Mouse (Mus musculus) heart, embryonic 15.5 days (tissue): ENCODE data around the gene Maoa. TPM values are rescaled to one million over a fixed set of nuclear protein-coding genes. Genes with fewer than 3 reads are reported as not detected.

Experiments used
- ATAC-seq: fragments of 200-750 bp; cut with Nextera tagmentation; replicated peaks from 2 replicates; pipeline ENCODE4 v1.8.0; 2017; ENCODE audit warnings: low read depth, moderate TSS enrichment; ENCODE audit not compliant: insufficient number of reproducible peaks, insufficient read depth, low FRiP score
- H3K27ac ChIP-seq: fragments of 300-500 bp; sonication (generic); 2 replicates; pipeline ENCODE4 v1.5.1; 2015; ENCODE audit warnings: mild to moderate bottlenecking, inconsistent platforms
- H3K27me3 ChIP-seq: fragments of 300-500 bp; sonication (generic); 2 replicates; pipeline ENCODE4 v1.6.1; 2015; ENCODE audit warnings: inconsistent platforms
- H3K36me3 ChIP-seq: fragments of 300-500 bp; sonication (generic); 2 replicates; pipeline ENCODE4 v1.6.1; 2015; ENCODE audit warnings: mild to moderate bottlenecking, inconsistent platforms
- H3K4me1 ChIP-seq: fragments of 300-500 bp; sonication (generic); replicated peaks from 2 replicates; pipeline ENCODE4 v1.6.1; 2015; ENCODE audit warnings: inconsistent platforms
- H3K4me2 ChIP-seq: fragments of 300-500 bp; sonication (generic); 2 replicates; pipeline ENCODE4 v1.6.1; 2015; ENCODE audit warnings: inconsistent platforms, mild to moderate bottlenecking, moderate library complexity
- H3K4me3 ChIP-seq: fragments of 300-500 bp; sonication (generic); 2 replicates; pipeline ENCODE4 v1.5.1; 2015; ENCODE audit warnings: mild to moderate bottlenecking, inconsistent platforms
- H3K9ac ChIP-seq: fragments of 300-500 bp; sonication (generic); 2 replicates; pipeline ENCODE4 v1.6.1; 2015; ENCODE audit warnings: mild to moderate bottlenecking, inconsistent platforms
- H3K9me3 ChIP-seq: fragments of 300-500 bp; sonication (generic); replicated peaks from 2 replicates; pipeline ENCODE4 v1.6.1; 2016; ENCODE audit warnings: inconsistent platforms
- WGBS: fragments of 180-500 bp; shearing (Covaris S2); methylation state at CpG from one replicate; pipeline ENCODE4 v1.1.7; 2015; ENCODE audit warnings: mixed read lengths; 5-methylcytosine and 5-hydroxymethylcytosine counted together
- polyA plus RNA-seq: library from polyadenylated mRNA; unstranded; fragments of >200 nt; fragmentation: Nextera tagmentation; extraction: Ambion mirVana; gene quantifications from 2 replicates; pipeline ENCODE4 v1.2.1, GENCODE M21; 2015

Gene Maoa
- polyA plus RNA-seq = 6.7 and 10.7 TPM in 2 replicates

DNA sequence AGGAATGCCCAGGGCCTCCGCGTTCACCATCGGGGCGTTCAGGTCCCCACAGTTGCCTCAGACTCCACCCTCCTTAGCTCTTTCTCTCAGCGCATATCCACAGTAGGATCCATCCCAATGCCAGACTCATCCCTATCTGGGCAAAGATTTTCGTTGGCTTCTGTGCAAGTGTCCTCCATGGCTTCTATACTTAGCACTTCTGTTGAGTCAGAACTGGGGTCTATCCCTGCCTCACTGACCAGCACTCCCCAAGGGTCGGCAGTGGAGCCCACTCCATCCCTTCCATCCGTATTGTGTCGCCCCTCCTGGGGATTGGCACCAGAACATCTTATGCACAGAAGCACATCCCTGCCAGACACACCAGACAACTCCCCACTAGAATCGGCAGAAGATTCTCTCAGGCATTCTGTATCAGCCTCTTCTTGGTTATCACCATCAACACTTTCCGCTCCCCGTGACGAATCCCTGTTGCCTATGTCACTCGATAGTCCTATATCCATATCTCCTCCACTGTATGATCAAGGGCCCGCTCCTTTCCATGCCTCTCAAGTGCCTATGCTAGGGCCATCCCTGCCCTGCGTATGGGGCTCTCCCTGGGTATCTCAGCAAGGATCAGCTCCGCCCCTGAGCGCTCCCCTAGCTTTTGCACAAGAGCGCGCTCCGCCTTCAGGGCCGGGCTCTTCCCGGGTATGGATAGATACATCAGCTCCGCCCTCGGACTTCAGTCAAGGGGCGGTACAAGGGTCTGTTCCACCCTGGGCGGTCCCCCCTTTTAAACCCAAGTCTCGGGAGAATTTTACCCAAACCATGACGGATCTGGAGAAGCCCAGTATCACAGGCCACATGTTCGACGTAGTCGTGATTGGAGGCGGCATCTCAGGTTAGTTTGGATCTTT lies at the start of gene Maoa:
Gene Maoa, plus strand, starts transcription at position 665 of the 896 bp plus-strand sequence.
- H3K36me3 ChIP-seq = no peaks in the 10 kb centered on the region
- WGBS = 11% methylated on average over 33 of the region's 33 CpGs
- peak; percentile 84 for ATAC-seq

DNA sequence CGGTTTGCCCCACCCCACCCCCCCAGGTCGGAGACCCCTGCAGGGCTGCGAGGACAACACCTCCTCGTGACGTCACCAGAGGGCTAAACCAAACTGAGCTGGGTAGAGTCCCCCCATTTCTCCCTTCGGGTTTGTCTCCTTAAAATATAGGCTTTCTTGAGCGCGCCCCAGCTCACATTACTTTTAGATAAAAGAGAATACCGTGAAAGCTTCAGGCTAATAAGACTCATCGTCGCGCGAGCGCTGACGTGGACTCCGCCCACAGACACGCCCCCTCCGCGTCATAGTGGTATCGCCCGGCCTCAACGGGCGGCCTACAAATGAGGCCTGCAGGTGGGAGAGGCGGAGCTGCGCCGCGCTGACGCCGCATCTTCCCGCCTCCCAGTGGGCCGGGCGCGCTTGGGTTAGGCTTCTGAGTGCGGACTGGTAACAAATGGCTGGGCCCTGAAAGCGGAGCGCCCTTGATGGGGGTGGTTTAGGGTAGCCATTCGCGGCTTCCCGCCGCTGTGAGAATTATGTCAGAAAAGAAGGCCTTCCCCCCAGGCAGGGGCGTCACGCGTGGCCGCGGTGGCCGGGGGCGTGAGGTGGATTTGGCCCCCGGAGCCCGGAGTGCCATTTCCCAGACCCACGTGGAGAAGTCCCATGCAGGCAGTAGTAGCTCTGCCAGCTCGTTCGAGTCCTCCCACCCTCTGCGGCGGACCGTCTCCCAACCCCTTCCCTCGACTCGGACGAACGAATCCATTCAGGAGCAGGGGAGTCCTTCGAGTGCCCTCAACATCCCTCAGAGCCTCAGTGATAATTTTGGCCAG lies 1.1 kb upstream of the Maoa start:
- 14% methylated on average over 57 of the region's 60 CpGs for WGBS
- peak overlapping the region; percentile 64 for H3K9ac ChIP-seq
- H3K4me1 ChIP-seq = no peaks in the 10 kb centered on the region
- H3K4me2 ChIP-seq = peak overlapping the region; percentile 85
- H3K27ac ChIP-seq = peak overlapping the region; percentile 84
- H3K36me3 ChIP-seq = no peaks in the 10 kb centered on the region
- ATAC-seq = peak; percentile 95
- peak overlapping the region; percentile 65 for H3K4me3 ChIP-seq
- no peaks in the 10 kb centered on the region for H3K9me3 ChIP-seq
- H3K27me3 ChIP-seq = no peaks in the 10 kb centered on the region

More for the DNA sequence above, at the start of gene Maoa:
- Histone ChIP-seq H3K4me3 (peak within 1 kb of the TSS; percentile 65), H3K9ac (peak within 1 kb of the TSS; percentile 64), H3K9me3 (no peaks in the 10 kb centered on the region), H3K27me3 (no peaks in the 10 kb centered on the region), H3K27ac (peak within 1 kb of the TSS; percentile 84), H3K4me2 (peak within 1 kb of the TSS; percentile 85), H3K4me1 (no peaks in the 10 kb centered on the region)

- H3K4me3 ChIP-seq = no peak overlapping the region
- H3K9ac ChIP-seq = no peak overlapping the region
- no peaks in the 10 kb centered on the region for H3K36me3 ChIP-seq
- H3K9me3 ChIP-seq = no peaks in the 10 kb centered on the region
- H3K27ac ChIP-seq = no peak overlapping the region
- H3K4me1 ChIP-seq = no peaks in the 10 kb centered on the region
- 54% methylated on average over 2 of the region's 2 CpGs for WGBS
- ATAC-seq = no peak
- H3K27me3 ChIP-seq = no peaks in the 10 kb centered on the region
- H3K4me2 ChIP-seq = no peak overlapping the region
Measured at GRCm38 (mm10) chrX:16656511-16656910, 37.0 kb downstream of the Maoa start.

DNA sequence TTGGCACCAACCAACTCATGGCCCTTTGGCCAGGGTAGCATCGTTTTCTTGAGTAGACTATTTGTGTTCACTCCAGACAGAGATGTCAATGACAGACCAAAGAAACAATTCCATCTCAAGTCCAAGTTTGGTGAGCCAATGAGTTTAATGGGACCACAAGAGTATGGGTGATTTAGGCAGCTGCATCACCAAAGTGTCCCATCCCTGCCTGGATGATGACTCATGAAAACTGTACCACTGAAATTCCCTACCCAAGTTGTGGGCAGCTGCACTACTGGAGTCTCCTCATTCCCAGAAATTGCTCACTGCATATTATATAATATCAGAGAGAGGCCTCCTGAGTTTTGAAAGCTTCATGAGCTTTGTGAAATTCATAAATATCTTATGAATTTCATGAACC lies 86.6 kb downstream of the Maoa start:
- Histone ChIP-seq H3K4me2 (no peak overlapping the region), H3K4me3 (no peak overlapping the region), H3K27ac (no peak overlapping the region), H3K9ac (no peak overlapping the region), H3K27me3 (no peaks in the 10 kb centered on the region), H3K4me1 (no peaks in the 10 kb centered on the region), H3K9me3 (no peaks in the 10 kb centered on the region), H3K36me3 (no peaks in the 10 kb centered on the region)
- no peak for ATAC-seq
- WGBS = 65% methylated on average over 1 of the region's 1 CpGs

DNA sequence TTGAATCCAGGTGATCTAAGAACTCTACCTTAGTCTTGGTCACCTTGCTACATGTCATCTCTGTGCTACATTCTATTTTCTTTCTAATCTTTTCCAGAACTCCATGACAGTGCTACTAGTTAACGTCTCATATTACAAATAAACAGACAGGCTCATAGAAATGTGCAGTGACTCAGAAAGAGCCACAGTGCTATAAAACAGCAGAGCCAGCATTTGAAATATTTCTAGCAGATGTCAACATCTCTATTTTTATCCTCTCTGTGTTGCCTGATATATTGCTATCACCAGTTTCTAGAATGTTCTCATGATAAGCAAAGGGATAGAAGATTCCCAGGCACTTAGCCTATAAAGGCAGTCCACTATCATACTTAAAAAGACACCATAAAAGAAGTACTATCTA lies 94.5 kb downstream of the Maoa start:
- WGBS = 40% methylated on average over 1 of the region's 1 CpGs
- no peaks in the 10 kb centered on the region for H3K36me3 ChIP-seq
- ATAC-seq = no peak
- H3K27me3 ChIP-seq = no peaks in the 10 kb centered on the region
- H3K9ac ChIP-seq = no peak overlapping the region
- H3K4me2 ChIP-seq = no peak overlapping the region
- no peaks in the 10 kb centered on the region for H3K9me3 ChIP-seq
- 0 out of 2 replicates have a peak overlapping the region, but pooled peaks have one; percentile 27 for H3K27ac ChIP-seq
- H3K4me3 ChIP-seq = no peak overlapping the region
- H3K4me1 ChIP-seq = no peaks in the 10 kb centered on the region

Other genes starting within 250 kb of the Maoa start
- gene Cypt1, start 96.8 kb upstream of the Maoa start, polyA plus RNA-seq = not detected in 2 replicates
- gene Maob, start 197.7 kb downstream of the Maoa start, polyA plus RNA-seq = 11.6 and 12.3 TPM in 2 replicates